Mouse (Mus musculus): ENCODE data around the gene Rplp1.

Rplp1 gene

DNA sequence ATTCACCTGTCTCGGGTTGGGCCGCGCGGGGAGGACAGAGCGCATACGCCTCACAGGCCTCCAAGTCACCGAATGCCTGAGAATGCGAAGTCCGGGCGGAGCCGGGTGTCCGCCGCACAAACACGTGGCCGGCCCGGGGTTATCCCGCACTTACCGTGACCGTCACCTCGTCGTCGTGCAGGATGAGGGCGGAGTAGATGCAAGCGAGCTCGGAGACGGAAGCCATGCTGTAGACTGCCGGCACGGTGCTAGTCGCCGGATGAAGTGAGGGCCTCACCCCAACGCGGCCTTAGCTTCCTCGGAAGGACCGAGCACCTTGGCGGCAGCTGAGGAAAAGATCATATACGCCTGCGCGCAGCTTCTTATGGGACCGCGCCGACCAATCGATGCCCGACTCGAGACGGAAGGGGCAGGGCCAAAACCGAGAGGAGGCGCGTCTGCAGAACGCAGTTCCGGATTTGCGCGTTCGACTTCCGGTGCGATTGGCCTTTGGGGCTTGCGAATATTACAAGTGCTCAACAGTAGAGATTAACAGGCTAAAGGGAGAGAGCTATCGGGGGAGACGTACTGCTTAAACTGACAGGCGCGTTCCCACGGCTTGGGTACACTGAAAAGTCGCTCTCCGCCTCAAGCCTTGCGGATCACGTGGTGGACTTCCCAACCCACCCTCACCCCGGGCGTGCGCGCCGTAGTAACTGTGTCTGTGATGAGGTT is at the start of gene Rplp1:
Rplp1 (minus strand) TSS at position 340 of the 714 bp plus-strand sequence.
- DNase-seq (ENCODE audit: low spot score), result peak; percentile 97

- DNase-seq (ENCODE audit: low spot score), result no peak
Observed at GRCm38 (mm10) chr9:61963356-61963755, 49.0 kb upstream of the Rplp1 start.

DNA sequence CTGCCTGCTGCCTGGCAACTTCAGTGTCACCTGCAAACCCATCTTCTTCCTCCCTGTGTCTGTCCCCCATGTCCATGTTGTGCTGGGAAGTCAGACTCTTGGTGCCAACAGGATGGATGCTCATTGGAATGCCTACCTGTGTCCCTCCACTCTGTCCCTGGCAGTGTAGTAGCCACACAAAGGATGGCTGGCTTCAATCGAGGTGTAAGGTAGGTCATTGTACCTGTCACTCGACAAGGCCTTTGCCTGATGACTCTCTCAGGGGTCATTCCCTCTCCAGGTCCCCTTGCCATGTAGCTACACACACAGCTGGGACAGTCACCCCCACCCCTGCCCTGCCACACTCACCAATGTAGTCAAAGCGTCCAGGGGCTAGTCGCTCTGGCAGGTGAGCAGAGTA is 46.8 kb upstream of the Rplp1 start:
- no peak for DNase-seq (ENCODE audit: low spot score)

GRCm38 (mm10) chr9:61960753-61961152 is 46.4 kb upstream of the Rplp1 start:
- DNase-seq (ENCODE audit: low spot score), result no peak

DNA sequence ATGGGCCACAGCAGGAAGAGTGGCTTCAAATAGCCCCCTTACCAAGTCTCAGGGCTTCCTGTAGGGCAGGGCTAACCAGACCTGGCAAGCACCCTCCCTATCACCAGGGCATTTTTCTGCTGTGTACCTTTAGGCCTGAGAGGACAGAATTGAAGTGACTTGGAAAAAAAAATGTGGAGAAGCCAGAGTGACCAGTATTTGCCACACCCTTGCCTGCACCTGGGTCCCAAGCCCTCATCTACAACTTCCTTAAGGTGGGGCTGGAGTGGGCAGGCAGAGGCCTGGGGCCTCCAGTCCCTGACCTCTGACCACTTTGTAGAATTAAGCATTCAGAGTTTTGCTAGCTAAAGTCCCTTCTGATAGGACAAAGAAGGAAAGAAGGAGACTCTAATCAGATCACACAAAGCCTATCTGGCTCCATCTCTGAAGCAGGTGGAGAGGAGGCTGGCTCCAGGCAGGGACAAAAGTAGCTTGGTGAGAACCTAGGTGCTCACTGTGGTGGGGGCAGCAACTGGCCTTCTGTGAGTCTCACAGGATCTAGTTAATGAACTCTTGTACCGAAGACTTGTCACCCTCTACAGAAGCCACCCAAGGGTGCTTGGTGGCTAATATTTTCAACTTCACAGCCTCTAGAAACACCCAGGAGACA is 45.7 kb upstream of the Rplp1 start:
- no peak for DNase-seq (ENCODE audit: low spot score)

DNA sequence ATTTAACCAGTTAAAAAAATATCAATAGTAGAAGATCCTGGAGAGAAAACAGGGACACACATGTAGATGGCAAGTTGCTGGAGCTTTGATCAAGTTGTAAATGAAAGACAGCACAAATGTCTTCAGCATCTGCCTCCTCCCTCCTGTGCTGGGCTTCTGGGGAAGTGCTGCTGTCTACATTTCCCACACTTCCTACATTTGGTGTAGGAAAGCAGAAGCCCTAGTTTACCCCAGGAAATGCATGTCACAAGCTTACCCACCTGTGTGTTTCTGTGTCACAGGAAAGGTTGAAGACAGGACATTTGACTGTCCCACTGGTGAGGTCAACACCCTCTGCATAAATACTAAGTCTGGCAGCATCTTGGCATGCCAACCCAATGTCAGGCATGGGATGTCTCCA is 40.4 kb upstream of the Rplp1 start:
- DNase-seq (ENCODE audit: low spot score), result no peak

DNA sequence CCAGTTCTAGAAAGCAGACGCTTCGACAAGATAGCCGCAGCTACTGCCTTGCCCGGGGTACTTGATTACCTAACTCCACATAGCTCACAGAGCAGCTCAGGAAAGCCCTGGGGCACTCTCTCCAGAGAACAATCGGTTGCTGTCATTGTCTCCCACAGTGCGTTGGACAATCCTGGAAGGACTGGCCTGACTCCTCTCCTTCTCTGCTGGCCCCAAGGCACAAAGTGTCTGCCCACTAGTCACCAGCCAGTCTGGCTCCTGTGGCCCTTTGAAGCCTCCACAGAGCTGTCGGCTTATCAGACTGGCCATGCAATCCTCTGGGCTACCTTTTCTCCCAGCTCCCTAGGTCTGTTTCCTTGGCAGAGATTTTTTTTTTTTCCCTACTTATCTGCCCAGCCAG is 37.9 kb upstream of the Rplp1 start:
- no peak for DNase-seq (ENCODE audit: low spot score)

DNA sequence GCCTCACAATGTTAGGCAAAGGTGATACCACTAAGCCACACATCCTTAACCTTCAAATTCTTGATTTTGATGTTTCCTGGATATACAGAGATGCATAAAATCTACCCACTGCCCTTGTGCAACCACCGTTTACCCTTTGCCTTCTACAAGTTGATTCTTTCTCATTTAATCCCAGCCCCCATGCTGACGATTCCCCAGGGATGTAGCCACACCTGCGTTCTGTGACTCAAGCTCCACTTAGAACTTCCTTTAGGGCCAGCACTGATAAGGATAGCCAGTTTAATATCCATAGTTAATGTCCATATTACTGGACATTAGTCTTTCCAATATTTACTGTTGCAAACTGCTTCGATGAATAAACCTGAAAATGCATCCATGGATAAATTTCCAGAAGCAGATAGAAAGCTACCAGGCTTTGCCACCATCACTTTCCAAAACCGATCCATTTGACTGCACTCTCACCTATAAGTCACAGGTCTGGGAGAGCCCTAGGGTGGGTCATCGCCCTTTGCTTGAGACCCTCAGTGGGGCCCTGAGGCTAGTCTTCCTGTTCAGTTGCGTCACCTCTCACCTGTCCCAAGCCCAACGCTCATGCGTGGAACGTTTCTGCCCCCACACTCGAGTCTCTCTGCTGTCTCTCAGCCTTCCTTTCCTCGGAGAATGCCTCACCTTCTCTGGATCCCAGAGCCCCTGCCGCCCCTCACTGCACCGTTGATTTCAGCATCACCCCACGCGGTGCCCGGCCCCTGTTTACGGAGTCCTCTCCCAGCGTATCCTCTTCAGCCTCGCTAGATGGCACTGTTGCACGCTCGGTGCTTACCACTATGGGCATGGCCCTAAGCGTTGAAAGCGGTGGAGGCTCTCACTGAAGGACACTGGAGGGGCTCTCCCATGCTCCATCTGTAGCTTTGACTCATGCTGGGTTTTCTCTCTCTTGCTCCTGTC is 33.3 kb upstream of the Rplp1 start:
- DNase-seq (ENCODE audit: low spot score), result peak; percentile 78

DNA sequence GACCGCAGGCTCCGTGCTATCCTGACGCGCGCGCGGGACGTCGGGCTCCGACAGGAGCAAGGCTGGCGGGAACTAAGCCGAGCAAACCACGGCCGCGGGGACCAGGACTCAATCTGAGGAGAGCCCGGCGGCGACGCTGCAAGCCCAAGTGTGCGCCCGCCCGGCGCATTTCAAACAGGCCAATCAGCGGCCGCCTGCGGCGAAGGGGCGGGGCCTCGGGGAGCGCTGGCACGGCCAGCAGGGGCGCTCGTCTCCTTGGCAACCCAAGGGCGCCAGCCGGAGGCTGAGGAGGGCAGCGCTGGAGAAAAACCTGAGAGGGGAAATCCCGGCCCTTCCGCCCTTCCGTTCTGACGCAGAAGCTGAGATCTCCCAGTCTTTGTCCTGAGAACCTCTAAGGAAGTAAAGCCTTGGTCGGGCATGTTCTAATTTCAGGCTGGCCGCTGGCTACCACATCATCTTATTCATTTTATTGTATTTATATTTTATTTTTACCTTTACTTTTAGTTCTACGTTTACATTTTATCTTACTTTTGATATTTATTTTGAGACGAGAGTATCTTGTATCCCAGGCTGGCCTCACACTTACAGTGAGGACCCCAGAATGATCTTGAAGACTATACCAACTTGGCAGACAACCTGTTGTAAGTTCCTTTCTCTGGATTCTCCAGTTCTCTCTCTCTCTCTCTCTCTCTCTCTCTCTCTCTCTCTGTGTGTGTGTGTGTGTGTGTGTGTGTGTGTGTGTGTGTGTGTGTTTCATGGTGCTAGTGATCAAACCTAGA is 32.5 kb upstream of the Rplp1 start, which contains the start of gene Kif23:
Kif23 (minus strand) TSS at position 152 of the 779 bp plus-strand sequence.
- peak; percentile 97 for DNase-seq (ENCODE audit: low spot score)

- peak; percentile 68 for DNase-seq (ENCODE audit: low spot score)
Observed at GRCm38 (mm10) chr9:61945973-61946611, 31.8 kb upstream of the Rplp1 start.

- DNase-seq (ENCODE audit: low spot score), result no peak
Observed at GRCm38 (mm10) chr9:61941054-61941453, 26.7 kb upstream of the Rplp1 start.

DNA sequence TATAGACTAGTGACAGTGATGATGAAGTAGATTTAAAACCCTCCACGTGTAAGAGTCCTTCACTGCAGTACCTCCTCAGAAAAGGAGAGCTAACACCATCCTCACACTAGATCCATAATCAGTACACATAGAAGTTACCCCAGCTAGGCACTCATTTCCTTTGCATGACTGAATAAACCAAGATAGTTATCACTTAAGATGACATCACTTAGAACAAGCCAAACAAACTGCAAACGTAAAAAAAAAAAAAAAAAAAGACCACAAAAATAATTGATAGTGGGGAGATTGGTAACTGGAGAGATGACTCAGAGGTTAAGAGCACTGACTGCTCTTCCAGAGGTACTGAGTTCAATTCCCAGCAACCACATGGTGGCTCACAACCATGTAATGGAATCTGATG is 19.0 kb upstream of the Rplp1 start:
- DNase-seq (ENCODE audit: low spot score), result no peak

DNA sequence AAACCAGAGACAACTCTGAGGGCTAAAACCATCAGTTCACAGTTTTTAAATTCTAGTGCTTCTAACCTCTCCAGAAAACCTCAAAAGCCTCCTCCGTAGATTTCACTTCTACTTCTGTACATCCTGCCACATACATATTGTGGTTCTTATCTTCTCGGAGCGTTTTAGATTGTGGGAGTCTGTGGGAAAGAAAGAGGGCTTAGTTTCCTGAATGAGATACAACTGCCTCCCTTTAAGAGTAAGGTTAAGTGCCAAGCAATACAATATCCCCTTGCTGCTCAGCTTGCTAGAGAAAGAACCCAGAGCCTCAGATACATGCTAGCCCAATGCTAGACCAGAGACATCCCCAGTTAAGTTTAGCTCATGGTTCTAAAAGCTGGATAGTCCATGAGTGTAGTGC is 17.7 kb upstream of the Rplp1 start:
- DNase-seq (ENCODE audit: low spot score), result no peak

DNA sequence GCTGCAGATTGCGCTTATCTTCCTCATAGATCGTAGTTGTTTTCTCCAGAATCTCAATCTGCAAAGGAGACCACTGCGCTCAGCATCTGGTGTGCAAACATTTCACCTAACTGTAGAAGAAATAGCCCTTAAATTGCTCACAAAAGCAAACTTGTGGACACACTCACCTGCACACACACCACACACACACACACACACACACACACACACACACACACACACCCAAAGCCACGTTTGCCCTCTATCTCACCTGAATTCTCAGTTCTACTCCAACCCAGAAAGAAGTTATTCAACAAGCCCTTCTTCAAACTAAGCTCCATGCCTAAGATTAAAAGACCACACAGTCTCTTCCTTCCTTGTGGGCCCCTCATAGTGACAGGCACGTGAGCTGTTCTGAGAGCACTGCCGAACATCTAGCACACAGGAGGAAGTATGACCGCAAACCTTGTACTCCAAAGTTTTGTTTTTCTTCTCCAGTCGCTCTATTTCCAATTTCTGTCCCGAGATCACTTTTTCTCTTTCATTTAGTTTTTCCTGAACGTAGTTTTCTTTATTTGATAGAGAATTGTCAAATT is 10.8 kb upstream of the Rplp1 start:
- DNase-seq (ENCODE audit: low spot score), result no peak

DNA sequence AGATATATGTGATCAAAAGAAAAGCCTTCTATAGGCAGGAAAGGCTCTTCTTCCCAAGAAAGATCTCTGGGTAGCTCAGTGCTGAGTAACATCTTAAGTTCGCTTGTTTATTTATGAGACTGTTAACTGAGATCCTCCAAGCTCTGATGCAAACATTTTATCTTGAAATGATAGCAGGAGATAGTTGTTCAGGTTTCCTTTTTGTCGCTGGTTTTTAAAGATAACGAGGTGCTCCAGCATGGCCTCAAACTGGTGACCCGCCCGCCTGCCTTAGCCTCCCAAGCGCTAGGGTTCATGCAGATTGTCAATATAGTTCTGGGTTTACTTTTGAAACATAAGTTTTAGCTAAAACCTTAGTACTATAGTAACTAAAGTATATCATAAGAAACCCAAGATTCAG is 6.0 kb upstream of the Rplp1 start:
- no peak for DNase-seq (ENCODE audit: low spot score)

DNA sequence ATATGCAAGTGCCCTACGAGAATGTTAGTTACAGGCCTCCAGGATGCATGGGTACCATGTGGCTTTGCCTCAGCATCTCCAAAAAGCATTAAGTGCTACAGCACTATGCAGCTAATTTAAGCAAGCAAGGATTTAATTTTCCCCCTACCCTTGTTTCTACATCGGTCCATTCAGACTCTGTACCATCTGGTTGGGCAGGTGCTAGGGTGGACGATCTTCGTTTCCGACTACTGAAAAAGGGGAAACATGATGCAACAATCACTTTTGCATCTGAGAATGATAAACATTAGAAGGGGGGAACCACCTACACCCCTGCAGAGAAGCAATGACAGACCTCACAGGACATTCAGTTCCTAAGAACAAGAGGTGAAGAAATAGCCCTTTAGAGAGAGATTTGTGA is 5.1 kb upstream of the Rplp1 start:
- no peak for DNase-seq (ENCODE audit: low spot score)

DNA sequence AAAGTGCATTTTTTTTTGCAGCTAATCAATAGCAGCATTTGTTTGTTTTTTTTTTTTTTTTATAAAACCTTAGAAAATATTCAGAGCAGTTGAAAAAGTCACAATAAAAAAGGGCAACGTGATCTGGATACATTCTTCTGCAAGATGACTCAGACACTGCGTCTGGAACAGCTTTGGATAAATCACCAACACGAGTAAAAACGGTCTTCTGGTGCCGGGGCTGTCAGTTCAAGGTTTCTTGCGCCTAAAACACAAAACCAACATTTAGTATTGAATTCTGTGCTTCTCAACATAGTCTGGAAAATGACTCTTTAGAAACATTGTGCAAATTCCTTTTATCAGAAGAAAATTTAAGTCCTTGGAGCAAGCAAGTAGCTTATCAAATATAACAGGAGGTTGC is 3.1 kb upstream of the Rplp1 start:
- DNase-seq (ENCODE audit: low spot score), result no peak

GRCm38 (mm10) chr9:61916986-61917385 is 2.6 kb upstream of the Rplp1 start:
- DNase-seq (ENCODE audit: low spot score), result no peak

GRCm38 (mm10) chr9:61915393-61916005 is 1.2 kb upstream of the Rplp1 start:
- no peak for DNase-seq (ENCODE audit: low spot score)

- DNase-seq (ENCODE audit: low spot score), result no peak
Observed at GRCm38 (mm10) chr9:61914917-61915300, 567 bp upstream of the Rplp1 start.

Data from testis, postnatal 14 days (tissue).